Mouse (Mus musculus) lung, adult 2 months (tissue): ENCODE measurements at regions not wholly inside any gene's neighbourhood (a gene's known extent, or its start where the extent isn't known, plus 50 kb on each side); places are given as distances from the start of the nearest gene placed in this dataset.

ENCODE experiments used
- DNase-seq: peaks from one replicate; pipeline ENCODE4 v3.0.0; 2022
- H3K4me1 ChIP-seq: fragments of 200-500 bp; 2 replicates; pipeline ENCODE4 v1.6.1; 2011; ENCODE audit warnings: low read length; ENCODE audit not compliant: control insufficient read depth, insufficient read depth
- H3K4me3 ChIP-seq: fragments of 200-500 bp; replicated peaks from 2 replicates; pipeline ENCODE3; 2011; ENCODE audit warnings: low read depth, mild to moderate bottlenecking, control low read depth, low read length; ENCODE audit errors: extremely low read depth
- CTCF ChIP-seq: fragments of 200-500 bp; IDR thresholded peaks from 2 replicates; pipeline ENCODE4 v1.5.1; 2011; ENCODE audit warnings: mild to moderate bottlenecking, low read length, control low read depth; ENCODE audit not compliant: insufficient read depth
- POLR2A ChIP-seq: fragments of 200-500 bp; IDR thresholded peaks from 2 replicates; pipeline ENCODE4 v1.6.1; 2011; ENCODE audit warnings: low read depth, mild to moderate bottlenecking, control low read depth, low read length, borderline replicate concordance; ENCODE audit errors: extremely low read depth
- WGBS: fragments of 180-500 bp; shearing (Covaris S2); methylation state at CpG from one replicate; pipeline ENCODE4 v1.1.7; 2018; 5-methylcytosine and 5-hydroxymethylcytosine counted together

DNA sequence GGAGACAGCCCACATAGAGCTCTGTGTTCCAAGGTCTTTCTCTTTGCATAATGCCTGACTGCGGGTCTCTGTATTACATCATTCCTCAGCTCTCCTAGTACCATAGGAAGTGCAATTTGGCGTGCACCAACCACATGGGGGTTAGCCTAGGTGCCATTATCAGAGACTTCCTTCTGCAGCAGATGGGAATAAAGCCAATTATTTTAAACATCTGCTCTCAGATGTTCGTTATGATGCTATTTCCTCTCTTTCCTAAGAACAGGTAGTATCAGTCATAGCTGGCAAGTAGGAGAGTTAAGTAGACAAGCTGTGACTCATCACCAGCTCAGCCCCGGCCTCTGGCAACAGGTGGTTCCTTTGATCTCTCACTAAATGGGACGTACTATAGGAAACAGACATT lies 55.1 kb upstream of the Akap6 start:
- Histone ChIP-seq H3K4me1 (no peaks in the 10 kb centered on the region), H3K4me3 (no peak overlapping the region)
- WGBS: 29% methylated on average over 5 of the region's 5 CpGs
- DNase-seq: no peak
- TF ChIP-seq POLR2A (no peak), CTCF (no peak)
